11 mouse cellular contexts compared by ENCODE assay signal in the genomic region with DNA sequence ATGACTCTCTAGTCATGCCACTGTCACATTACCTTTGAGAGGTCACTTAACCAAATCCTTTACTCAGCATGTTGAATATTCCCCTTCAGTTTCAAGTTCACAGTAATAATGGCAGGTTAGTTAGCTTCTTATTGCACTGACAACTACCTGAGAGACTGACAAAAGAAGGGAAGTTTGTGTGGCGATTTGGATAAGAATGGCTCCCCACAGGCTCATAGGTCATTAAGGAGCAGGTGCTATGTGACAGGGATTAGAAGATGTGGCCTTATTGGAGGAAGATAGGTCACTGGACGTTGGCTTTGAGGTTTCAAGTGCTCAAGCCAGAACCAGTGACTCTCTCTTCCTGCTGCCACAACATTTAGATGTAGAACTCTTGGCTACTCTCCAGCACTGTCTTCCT.
"Had no signal": no experiment of that assay in that cellular context is flagged by ENCODE, and none has a peak within 500 bp of the region (broad histone marks: within the 10 kb centered on the region; RNA-seq: fewer than 3 reads in every experiment).

No protein-coding gene starts in this region.

- DNase-seq: lung, adult 18-20 months; lung, embryonic 14.5 days; lung, postnatal 10 days; lung, postnatal 4 days; midbrain, embryonic 14.5 days; retina, postnatal 1 day; right cerebral cortex, adult 18-20 months; right cerebral cortex, postnatal 25 days; thymus, adult 18-20 months; thymus, postnatal 14 days; thymus, postnatal 36 days had no signal
